Mouse (Mus musculus): Measurements from ENCODE around the gene Clrn2. TPM values are rescaled to one million over a fixed set of nuclear protein-coding genes. Genes with fewer than 3 reads are reported as not detected.

Clrn2 gene
- polyA plus RNA-seq, 1 experiment from 2014 or later = not detected

Other genes with a start within 250 kb of the Clrn2 start
- 85.3 and 101 TPM in 2 replicates for gene Qdpr, start 3.5 kb upstream of the Clrn2 start, polyA plus RNA-seq (2015; fragmentation: Nextera tagmentation; extraction: Ambion mirVana)
- 37.3 and 39.1 TPM in 2 replicates for gene Lap3, start 39.6 kb downstream of the Clrn2 start, polyA plus RNA-seq (2015; fragmentation: Nextera tagmentation; extraction: Ambion mirVana)
- gene Med28, start 66.5 kb downstream of the Clrn2 start, polyA plus RNA-seq (2015; fragmentation: Nextera tagmentation; extraction: Ambion mirVana) = 82.1 and 92.2 TPM in 2 replicates
- gene Fam184b, start 185.9 kb downstream of the Clrn2 start, polyA plus RNA-seq (2015; fragmentation: Nextera tagmentation; extraction: Ambion mirVana) = 0.06 and 0.12 TPM in 2 replicates
- 44.5 and 47.7 TPM in 2 replicates for gene Ncapg, start 216.2 kb downstream of the Clrn2 start, polyA plus RNA-seq (2015; fragmentation: Nextera tagmentation; extraction: Ambion mirVana)

Measured in liver, embryonic 15.5 days (tissue).